Mouse (Mus musculus): ENCODE measurements around the gene Jak1.

GRCm38 (mm10) chr4:101254015-101254414 lies 11.1 kb downstream of the Jak1 start:
- TF ChIP-seq CTCF (conservative IDR thresholded peaks at IDR 0.05; ENCODE audit: insufficient read depth, insufficient read length, low read depth, low read length) (no peak), POLR2A (IDR thresholded peaks at IDR 0.05; ENCODE audit: low read depth, low read length) (no peak)

Data from kidney, adult 2 months (tissue).